Mouse (Mus musculus) stomach, embryonic 16.5 days (tissue): ENCODE results near the gene Pik3r5. TPM values are rescaled to one million over a fixed set of nuclear protein-coding genes. Genes with fewer than 3 reads are reported as not detected.

ENCODE experiments used
- ATAC-seq: fragments of 200-750 bp; cut with Nextera tagmentation; 2 replicates; pipeline ENCODE4 v1.8.0; 2017; ENCODE audit warnings: moderate number of reproducible peaks, moderate TSS enrichment; ENCODE audit not compliant: insufficient read depth, low FRiP score
- H3K27ac ChIP-seq: fragments of 300-500 bp; sonication (generic); 2 replicates; pipeline ENCODE4 v1.5.1; 2014; ENCODE audit warnings: low read length
- H3K27me3 ChIP-seq: fragments of 300-500 bp; sonication (generic); 2 replicates; pipeline ENCODE4 v1.6.1; 2014; ENCODE audit warnings: low read length, control low read depth, mixed read lengths; ENCODE audit not compliant: control insufficient read depth, insufficient read depth
- H3K36me3 ChIP-seq: fragments of 300-500 bp; sonication (generic); 2 replicates; pipeline ENCODE4 v1.6.1; 2014; ENCODE audit warnings: low read length; ENCODE audit not compliant: control insufficient read depth, insufficient read depth
- H3K4me1 ChIP-seq: fragments of 300-500 bp; sonication (generic); 2 replicates; pipeline ENCODE4 v1.6.1; 2014; ENCODE audit warnings: low read length, control low read depth, mixed read lengths; ENCODE audit not compliant: control insufficient read depth, insufficient read depth
- H3K4me2 ChIP-seq: fragments of 300-500 bp; sonication (generic); 2 replicates; pipeline ENCODE4 v1.6.1; 2014; ENCODE audit warnings: low read depth, low read length, mixed read lengths
- H3K4me3 ChIP-seq: fragments of 300-500 bp; sonication (generic); replicated peaks from 2 replicates; pipeline ENCODE4 v1.5.1; 2014; ENCODE audit warnings: mild to moderate bottlenecking, low read length
- H3K9ac ChIP-seq: fragments of 300-500 bp; sonication (generic); 2 replicates; pipeline ENCODE4 v1.6.1; 2014; ENCODE audit warnings: low read length
- H3K9me3 ChIP-seq: fragments of 300-500 bp; sonication (generic); replicated peaks from 2 replicates; pipeline ENCODE4 v1.6.1; 2016; ENCODE audit warnings: low read length, control low read depth; ENCODE audit not compliant: control insufficient read depth
- WGBS: fragments of 180-500 bp; shearing (Covaris S2); extraction: QIAGEN DNeasy Blood & Tissue Kit; methylation state at CpG from one replicate; pipeline ENCODE4 v1.1.7; 2014; 5-methylcytosine and 5-hydroxymethylcytosine counted together
- polyA plus RNA-seq: library from polyadenylated mRNA; unstranded; fragments of >200 nt; fragmentation: Nextera tagmentation; extraction: Ambion mirVana; gene quantifications from 2 replicates; pipeline ENCODE4 v1.2.1, GENCODE M21; 2015

Gene Pik3r5
- polyA plus RNA-seq, 1 experiment from 2014 or later, result 0.79 TPM

GRCm38 (mm10) chr11:68417831-68418230 lies 14.1 kb upstream of the Pik3r5 start:
- no peaks in the 10 kb centered on the region for H3K27me3 ChIP-seq
- no peaks in the 10 kb centered on the region for H3K9me3 ChIP-seq
- no peak overlapping the region for H3K4me2 ChIP-seq
- H3K9ac ChIP-seq, result no peak overlapping the region
- no peaks in the 10 kb centered on the region for H3K4me1 ChIP-seq
- 46% methylated on average over 9 of the region's 9 CpGs for WGBS
- ATAC-seq, result no peak
- no peak overlapping the region for H3K27ac ChIP-seq
- H3K36me3 ChIP-seq, result no peaks in the 10 kb centered on the region
- H3K4me3 ChIP-seq, result no peak overlapping the region

DNA sequence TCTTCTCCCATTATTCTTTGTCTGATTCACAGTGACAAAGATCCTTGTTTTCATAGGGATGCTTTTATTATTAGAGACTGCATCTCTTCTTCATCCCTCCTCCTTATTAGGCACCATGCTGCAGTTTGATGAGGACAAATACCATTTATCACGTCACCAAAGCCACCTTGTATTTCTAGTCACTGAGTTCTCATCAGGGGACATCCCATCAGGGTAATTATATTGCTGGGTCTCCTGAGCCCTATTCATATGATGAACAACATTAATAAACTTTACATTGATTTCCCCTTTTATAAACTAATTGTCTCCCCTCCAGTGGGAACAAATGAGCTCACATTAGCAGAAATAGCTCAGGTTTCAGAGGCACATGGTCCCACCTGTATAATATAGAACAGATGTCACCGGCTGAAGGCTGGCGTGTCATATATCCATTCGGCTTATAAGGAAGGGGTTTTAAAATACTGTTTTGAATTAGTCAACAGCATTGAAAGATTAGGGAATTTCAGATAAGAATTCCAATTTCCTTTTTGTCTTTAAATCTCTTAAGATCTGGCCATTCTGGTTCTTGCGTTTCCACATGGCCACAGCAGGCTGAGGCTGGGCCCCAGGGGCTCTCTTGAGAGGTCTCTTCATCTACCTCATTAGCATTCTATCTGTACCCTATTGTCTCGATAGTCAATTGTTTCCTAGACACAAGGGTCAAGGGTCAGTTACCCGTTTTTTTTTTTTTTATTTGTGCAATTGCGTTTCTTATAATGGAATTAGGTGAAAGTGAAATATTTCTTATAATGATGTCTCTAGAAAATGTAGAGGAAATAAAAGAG lies 6.2 kb upstream of the Pik3r5 start:
- no peak overlapping the region for H3K9ac ChIP-seq
- no peaks in the 10 kb centered on the region for H3K9me3 ChIP-seq
- H3K36me3 ChIP-seq, result no peaks in the 10 kb centered on the region
- no peak for ATAC-seq
- H3K4me2 ChIP-seq, result no peak overlapping the region
- no peaks in the 10 kb centered on the region for H3K27me3 ChIP-seq
- H3K4me3 ChIP-seq, result no peak overlapping the region
- H3K4me1 ChIP-seq, result no peaks in the 10 kb centered on the region
- 65% methylated on average over 8 of the region's 8 CpGs for WGBS
- no peak overlapping the region for H3K27ac ChIP-seq

- H3K27me3 ChIP-seq, result no peaks in the 10 kb centered on the region
- H3K27ac ChIP-seq, result no peak overlapping the region
- no peak overlapping the region for H3K9ac ChIP-seq
- peaks cover 2% of the 10 kb centered on the region; the same call in 1 of the 2 replicates for H3K4me1 ChIP-seq
- WGBS, result 80% methylated on average over 5 of the region's 5 CpGs
- H3K9me3 ChIP-seq, result no peaks in the 10 kb centered on the region
- H3K4me3 ChIP-seq, result no peak overlapping the region
- no peak for ATAC-seq
- no peak overlapping the region for H3K4me2 ChIP-seq
- H3K36me3 ChIP-seq, result no peaks in the 10 kb centered on the region
Measured at GRCm38 (mm10) chr11:68427083-68427570, 4.8 kb upstream of the Pik3r5 start.

DNA sequence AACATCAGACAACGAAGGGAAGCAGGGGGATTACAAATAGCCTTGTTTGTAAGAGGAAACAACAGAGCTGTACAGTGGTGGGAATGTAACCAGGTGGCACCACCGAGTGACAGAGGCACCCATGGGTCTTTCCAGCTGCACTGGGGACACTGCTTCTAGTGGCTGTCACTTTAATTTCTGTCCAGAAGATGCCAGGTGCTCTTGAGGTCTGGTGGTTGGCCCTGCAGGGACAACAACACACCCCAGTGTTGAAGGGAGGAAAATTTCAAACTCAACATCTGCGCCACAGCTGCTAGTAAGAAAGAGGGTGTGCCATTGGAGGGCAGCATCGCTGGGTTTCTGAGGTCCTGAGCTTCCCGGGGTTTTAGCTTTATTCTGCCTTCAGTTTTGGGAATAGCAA lies 1.3 kb upstream of the Pik3r5 start:
- WGBS, result 51% methylated on average over 5 of the region's 5 CpGs
- H3K4me1 ChIP-seq, result peaks cover 6% of the 10 kb centered on the region; the same call in 1 of the 2 replicates
- H3K9me3 ChIP-seq, result no peaks in the 10 kb centered on the region
- no peak overlapping the region for H3K4me2 ChIP-seq
- no peak overlapping the region for H3K27ac ChIP-seq
- H3K27me3 ChIP-seq, result no peaks in the 10 kb centered on the region
- no peak overlapping the region for H3K4me3 ChIP-seq
- H3K36me3 ChIP-seq, result no peaks in the 10 kb centered on the region
- no peak overlapping the region for H3K9ac ChIP-seq
- no peak for ATAC-seq

DNA sequence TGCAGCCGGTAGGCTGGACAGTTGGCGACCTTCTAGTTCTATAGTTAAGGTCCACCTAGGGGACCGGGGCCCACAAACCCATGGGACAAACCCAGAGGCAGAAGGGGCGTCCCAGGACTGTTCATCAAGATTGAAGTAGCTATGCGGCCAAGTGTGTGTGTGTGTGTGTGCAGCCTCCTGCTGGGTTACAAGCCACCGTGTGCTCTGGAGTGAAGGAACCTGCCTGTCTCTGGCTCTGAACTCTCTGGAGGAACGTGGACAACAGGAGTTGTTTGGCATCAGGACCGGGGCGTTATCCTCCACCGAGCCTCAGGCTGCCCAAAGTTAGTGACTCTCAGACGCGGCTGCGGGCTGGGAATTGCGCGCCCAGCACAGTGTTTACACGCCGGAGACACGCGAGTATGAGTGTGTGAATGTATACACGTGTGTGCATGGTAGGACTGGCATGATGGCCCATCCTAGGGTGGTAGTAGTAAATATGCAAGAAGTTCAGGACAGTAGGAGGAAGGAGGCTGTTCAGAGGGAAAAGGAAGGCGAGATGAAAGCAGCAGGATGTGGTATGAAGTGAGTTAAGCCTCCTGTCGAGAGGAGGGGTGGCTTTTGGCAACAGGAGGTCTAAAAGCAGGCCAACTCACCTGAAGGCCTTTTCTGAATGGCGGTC lies 570 bp downstream of the Pik3r5 start:
- H3K27me3 ChIP-seq, result no peaks in the 10 kb centered on the region
- H3K27ac ChIP-seq, result no peak overlapping the region
- H3K4me1 ChIP-seq, result peaks cover 6% of the 10 kb centered on the region; the same call in 1 of the 2 replicates
- peak overlapping the region; percentile 91 for H3K4me2 ChIP-seq
- H3K9me3 ChIP-seq, result no peaks in the 10 kb centered on the region
- no peaks in the 10 kb centered on the region for H3K36me3 ChIP-seq
- peak overlapping the region; percentile 56 for H3K4me3 ChIP-seq
- no peak for ATAC-seq
- H3K9ac ChIP-seq, result peak overlapping the region; percentile 71
- 24% methylated on average over 23 of the region's 23 CpGs for WGBS

DNA sequence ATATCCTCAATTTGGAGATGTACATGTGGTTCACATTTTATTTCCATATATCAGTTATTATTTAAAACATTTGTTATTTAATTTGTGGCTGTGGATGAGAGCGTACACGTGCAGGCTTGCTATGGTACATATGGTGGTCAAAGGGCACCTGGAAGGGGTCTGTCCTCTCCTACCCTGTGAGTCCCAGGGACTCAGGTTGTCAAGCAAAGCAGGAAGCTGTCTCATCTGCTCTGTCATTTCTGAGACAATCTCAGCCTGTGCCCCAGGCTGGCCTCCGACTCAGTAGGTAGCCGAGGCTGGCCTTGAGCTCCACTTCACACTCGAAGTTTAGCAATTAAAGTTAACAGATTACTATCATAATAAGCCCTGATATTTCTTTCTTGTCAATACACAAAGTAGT lies 1.6 kb downstream of the Pik3r5 start:
- ATAC-seq, result no peak
- H3K4me3 ChIP-seq, result no peak overlapping the region
- H3K27ac ChIP-seq, result no peak overlapping the region
- no peaks in the 10 kb centered on the region for H3K27me3 ChIP-seq
- H3K36me3 ChIP-seq, result no peaks in the 10 kb centered on the region
- peaks cover 6% of the 10 kb centered on the region; the same call in 1 of the 2 replicates for H3K4me1 ChIP-seq
- H3K9ac ChIP-seq, result no peak overlapping the region
- H3K9me3 ChIP-seq, result no peaks in the 10 kb centered on the region
- no peak overlapping the region for H3K4me2 ChIP-seq
- WGBS, result 82% methylated on average over 5 of the region's 5 CpGs

- no peaks in the 10 kb centered on the region for H3K27me3 ChIP-seq
- H3K27ac ChIP-seq, result no peak overlapping the region
- peaks cover 6% of the 10 kb centered on the region; the same call in 1 of the 2 replicates for H3K4me1 ChIP-seq
- H3K9me3 ChIP-seq, result no peaks in the 10 kb centered on the region
- H3K36me3 ChIP-seq, result no peaks in the 10 kb centered on the region
- WGBS, result 87% methylated on average over 2 of the region's 2 CpGs
- H3K4me3 ChIP-seq, result no peak overlapping the region
- no peak for ATAC-seq
- no peak overlapping the region for H3K9ac ChIP-seq
- H3K4me2 ChIP-seq, result no peak overlapping the region
Measured at GRCm38 (mm10) chr11:68434697-68435096, 2.8 kb downstream of the Pik3r5 start.

DNA sequence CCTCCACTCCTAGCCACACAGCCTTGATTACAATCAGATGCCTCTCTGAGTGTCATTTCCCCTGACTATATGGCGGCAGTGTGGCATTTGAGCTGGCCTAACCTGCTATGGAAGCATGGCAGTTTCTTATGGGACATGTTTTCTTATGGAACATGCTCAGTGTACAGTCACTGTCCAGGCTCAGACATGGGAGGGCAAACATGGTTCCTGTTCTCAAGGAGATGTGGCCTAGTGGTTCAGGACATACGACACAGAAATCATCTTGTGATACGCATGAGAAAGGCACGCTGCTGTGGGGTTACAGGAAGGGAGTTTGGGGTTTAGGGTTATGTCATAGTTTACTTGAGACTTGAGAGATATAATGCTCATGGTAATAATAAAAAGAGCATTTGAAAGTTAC lies 3.7 kb downstream of the Pik3r5 start:
- ATAC-seq, result no peak
- Histone ChIP-seq H3K27ac (no peak overlapping the region), H3K9me3 (no peaks in the 10 kb centered on the region), H3K27me3 (no peaks in the 10 kb centered on the region), H3K4me1 (peaks cover 6% of the 10 kb centered on the region; the same call in 1 of the 2 replicates), H3K36me3 (no peaks in the 10 kb centered on the region), H3K9ac (no peak overlapping the region), H3K4me3 (no peak overlapping the region), H3K4me2 (no peak overlapping the region)
- 98% methylated on average over 4 of the region's 4 CpGs for WGBS

- WGBS, result 79% methylated on average over 5 of the region's 5 CpGs
- H3K27ac ChIP-seq, result no peak overlapping the region
- H3K9me3 ChIP-seq, result no peaks in the 10 kb centered on the region
- H3K4me3 ChIP-seq, result no peak overlapping the region
- no peak for ATAC-seq
- H3K4me2 ChIP-seq, result no peak overlapping the region
- H3K27me3 ChIP-seq, result no peaks in the 10 kb centered on the region
- no peak overlapping the region for H3K9ac ChIP-seq
- H3K36me3 ChIP-seq, result no peaks in the 10 kb centered on the region
- peaks cover 6% of the 10 kb centered on the region; the same call in 1 of the 2 replicates for H3K4me1 ChIP-seq
Measured at GRCm38 (mm10) chr11:68436376-68436775, 4.5 kb downstream of the Pik3r5 start.
